Mouse (Mus musculus) gastrocnemius, adult 8-10 months (tissue): ENCODE data around the gene Troap. TPM values are rescaled to one million over a fixed set of nuclear protein-coding genes. Genes with fewer than 3 reads are reported as not detected.

Experiments used
- DNase-seq, 2 experiments: peaks; one replicate each; pipeline ENCODE4 v3.0.0; 2022; ENCODE audit warnings: low spot score in 2 of 2
- total RNA-seq, 4 experiments: library from RNA; stranded (reverse); gene quantifications; 2 replicates each; pipeline ENCODE4 v1.2.4; 2022

The Troap gene
- total RNA-seq, 4 experiments from 2014 or later: not detected

DNA sequence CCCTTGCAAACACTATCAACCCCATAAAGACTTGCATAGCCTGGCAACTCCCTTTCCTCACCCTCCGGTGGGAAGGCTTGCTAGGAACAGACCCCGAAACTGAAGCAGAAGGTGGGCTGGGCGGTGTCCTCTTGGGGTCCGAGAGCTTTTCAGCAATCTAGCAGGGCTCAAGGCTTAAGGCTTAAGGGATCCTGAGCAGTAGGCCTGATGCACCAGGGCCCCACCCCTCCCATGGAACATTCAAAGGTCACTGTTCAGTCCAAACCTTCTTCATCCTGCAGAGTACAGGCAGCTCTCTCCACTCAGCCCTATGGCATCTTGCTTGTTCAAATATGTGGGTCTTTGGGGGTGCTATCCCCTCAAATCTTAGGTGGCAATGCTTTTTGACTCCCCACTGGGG lies 11.6 kb downstream of the Troap start:
- DNase-seq: no peak

DNA sequence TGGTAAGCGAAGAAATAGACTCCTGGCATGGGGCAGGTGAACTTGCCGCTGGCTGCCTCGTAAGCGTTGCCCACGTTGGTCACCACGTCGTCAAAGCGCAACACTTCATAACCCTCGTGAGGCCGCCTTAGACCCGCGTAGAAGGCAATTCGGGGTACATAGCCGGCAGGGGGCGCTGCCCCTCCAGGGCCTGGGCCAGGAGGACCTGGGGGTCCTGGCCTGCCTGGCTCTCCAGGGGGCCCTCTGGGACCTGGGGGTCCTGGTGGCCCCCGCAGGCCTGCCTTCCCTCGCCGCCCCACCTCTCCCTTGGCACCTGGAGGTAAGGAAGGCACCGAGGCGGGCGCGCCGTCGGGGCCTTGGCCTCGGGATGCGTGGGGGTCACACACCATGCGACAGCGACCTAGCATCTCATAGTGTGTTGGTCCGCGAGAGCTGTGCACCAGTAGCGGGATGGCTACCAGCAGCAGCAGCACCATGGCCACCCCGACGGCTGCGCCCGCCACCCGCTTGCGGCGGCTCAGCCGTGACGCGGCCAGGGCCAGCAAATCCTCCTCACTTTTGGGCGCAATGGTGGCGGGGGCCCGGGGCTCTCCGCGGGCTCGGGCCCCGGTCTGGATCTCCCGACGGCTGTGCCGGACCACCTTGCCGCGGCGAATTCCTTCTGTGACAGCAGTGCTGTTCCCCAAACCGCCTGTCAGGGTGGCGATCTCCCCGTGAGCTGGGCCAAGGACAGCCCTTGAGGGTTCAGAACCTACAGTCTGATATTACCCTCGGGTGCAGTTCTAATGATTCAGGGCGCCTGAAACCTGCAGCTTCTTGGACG lies 13.1 kb downstream of the Troap start, which contains the start of gene C1ql4:
Gene C1ql4, minus strand, starts transcription at position 565 of the 823 bp plus-strand sequence.
- DNase-seq: no peak

DNA sequence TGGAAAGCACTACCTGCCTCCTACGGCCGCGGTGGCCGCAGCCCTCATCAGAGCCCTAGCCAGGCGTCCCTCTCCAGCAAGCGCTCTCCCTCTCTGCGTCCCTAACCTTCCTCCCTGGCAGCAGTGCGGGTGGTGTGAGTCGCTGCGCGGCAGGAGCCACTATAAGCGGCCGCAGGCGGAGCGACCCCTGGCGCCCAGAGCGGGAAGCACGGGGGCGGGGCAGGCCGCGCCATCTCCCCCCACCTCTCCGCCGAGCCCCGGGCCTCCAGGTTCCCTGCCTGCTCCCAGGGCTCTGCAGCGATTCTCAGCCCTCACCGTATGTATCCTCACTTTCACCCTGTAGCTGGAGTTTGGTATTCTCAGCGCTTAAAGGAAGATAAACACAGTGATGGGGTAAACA lies 13.9 kb downstream of the Troap start:
- peak; percentile 42 to 55 for DNase-seq

DNA sequence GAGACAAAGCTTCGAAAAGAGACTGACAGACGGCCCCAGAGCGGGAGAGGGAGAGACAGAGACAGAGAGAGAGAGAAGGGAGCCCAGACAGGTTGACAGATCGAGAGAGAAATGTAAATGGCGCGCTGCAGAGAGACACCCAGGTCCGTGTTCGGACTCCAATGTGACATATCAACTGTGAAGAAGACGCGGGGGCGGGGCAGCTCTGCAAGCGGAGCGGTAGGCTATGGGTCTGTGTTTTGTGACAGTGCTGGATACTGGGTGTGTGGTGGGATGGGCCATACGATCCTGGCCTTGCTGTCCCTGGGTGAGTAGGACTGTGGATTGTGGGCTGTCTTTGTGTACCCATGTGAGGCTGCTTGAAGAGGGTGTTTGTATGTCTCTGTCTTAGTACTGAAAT lies 14.7 kb downstream of the Troap start:
- DNase-seq: no peak

DNA sequence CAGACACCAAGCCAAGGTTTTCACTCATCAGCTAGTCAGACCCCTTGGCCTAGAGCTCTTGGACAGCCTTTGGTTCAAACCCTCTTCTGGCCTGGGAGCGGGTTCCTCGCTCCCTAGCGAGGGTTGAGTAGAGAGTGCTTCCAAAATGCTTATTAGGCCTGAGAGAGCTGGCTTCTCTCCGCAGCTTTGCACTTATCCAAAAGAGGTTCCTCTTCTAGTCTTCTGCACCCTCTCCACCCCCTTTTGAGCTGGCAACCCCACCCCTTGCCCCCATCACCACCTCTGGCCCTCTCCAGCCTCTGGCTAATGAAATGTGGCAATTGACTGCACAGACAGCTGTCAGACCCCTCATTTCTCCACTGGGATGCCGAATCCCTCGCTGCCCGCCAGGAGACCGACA lies 18.5 kb downstream of the Troap start, which contains the start of gene Dnajc22:
Gene Dnajc22, plus strand, starts transcription at position 301 of the 400 bp plus-strand sequence.
- no peak for DNase-seq

DNA sequence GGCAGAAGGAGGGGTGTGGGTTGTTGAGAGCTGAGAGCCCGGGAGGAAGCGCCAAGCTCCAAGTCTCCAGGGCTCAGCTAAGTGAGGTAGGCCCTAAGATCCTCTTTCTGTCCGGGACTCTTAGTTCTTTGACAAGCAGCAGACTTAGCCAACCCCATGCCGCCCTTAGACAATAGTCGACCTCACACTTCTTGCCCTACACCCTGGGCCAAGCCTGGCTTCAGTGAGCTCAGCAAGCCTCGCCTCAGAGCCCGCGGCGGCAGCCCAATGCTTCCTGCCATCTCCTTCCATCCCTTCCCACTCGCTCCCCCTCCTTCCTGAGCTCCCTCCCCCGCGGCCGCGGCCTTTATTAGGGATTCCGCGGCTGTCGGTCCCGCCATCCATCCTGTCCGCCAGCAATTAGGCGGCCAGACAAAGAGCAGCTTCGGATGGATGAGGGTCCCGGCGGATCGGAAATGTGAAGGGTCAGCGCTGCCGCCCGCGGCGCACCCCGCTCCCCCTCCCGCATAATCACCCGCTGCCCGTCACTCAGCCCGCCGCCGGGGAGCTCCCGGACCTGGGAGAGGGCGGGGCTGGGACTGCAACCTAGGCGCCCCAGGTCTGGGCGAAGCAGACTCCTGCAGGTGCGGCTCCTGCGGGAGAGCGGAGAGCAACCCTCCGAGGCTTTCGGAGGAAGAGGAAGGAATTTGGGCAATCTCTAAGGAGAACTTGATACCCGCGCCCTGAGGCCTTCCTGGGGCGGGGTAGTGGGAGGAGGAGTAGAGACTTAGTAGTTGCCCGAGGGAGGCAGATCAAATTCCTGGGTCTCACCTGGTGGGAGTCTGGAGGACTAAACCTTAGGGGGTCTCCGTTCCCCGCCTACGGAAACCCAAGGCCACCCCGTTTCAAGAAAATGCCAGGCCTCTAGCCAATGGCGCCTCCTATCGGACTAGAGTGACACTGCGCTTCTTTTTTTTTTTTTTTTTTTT lies 19.2 kb downstream of the Troap start:
- no peak for DNase-seq

DNA sequence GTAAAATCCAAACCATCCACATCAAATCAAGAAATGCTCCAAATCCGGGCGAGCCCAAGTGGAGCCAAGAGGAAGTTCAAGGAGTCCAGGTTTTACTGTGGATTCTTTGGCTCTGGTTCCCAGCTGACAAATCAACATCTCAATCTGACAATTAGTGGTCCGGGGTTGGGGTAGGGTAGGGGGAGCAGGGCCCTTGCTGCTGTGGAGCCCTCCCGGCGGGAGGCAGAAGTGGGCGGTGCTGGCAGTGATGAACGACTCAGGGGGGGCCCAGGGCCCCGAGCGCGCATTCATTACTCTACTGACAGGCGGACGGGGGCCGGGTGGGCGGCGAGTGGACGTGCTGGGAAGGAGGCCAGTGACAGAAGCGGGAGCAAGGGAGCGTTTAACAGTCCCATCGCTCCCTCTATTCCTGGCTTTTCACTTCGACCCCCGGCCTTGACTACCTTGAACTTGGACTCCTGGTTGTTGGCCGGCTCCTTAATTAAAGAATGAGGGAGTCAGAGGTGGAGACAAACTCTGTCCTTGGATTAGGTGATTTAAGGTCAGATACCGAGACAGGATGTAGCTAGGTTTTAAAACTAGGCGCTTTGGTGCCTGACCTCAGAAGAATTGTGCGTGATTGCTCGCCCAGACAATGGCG lies 20.4 kb downstream of the Troap start:
- DNase-seq: no peak

DNA sequence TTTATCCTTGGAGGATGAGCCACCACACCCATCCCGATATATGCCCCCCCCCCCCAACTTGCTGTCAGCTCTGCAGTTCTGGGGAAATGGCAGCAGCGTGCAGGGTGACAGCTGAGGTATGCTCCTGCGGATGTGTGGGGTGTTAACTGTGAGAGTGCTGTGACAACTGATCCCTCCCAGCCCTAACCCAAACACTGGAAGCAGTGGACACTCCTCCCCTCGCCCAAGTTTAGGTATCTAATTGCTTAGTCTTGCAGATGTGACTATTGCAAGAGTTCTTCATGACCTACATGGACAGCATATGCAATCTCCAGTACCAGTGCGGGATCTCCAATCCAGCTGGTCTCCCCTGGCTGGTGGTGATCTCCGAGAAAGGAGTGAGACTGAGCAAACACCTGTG lies 21.0 kb downstream of the Troap start:
- DNase-seq: no peak

DNA sequence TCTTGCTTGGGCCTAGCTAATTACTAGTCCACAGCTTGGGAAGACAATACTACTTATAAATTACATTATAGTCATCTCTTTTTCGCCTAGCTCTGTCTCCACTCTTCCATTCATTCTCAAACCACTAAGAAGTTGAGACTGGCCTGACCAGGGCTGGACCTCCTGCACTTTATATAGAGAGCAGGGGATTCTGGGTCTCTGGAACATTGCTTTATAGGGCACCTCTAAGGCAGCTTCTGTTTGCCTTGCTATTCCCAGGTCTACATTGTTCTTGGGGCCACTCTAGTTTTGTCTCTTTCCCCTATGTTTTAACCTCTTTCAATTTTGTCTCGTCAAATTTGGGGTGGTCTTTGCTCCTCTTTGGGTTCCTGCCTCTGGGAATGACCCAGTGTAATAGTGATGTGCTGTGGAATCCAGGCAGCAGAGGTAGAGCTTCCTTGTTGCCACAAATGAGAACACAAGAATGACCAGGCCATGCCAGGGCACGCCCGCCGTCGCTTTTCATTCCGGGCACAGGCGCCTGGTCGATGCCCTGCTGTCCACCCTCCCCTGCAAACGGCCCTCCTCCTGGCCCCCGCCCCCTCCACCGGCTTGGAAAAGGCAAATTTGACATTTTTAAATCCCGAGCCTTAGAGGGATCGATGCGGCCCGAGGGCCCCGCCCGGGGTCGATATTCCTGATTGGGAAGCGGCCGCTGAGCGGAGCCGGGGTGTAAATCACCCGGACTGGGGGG lies 21.9 kb downstream of the Troap start:
- DNase-seq: no peak

DNA sequence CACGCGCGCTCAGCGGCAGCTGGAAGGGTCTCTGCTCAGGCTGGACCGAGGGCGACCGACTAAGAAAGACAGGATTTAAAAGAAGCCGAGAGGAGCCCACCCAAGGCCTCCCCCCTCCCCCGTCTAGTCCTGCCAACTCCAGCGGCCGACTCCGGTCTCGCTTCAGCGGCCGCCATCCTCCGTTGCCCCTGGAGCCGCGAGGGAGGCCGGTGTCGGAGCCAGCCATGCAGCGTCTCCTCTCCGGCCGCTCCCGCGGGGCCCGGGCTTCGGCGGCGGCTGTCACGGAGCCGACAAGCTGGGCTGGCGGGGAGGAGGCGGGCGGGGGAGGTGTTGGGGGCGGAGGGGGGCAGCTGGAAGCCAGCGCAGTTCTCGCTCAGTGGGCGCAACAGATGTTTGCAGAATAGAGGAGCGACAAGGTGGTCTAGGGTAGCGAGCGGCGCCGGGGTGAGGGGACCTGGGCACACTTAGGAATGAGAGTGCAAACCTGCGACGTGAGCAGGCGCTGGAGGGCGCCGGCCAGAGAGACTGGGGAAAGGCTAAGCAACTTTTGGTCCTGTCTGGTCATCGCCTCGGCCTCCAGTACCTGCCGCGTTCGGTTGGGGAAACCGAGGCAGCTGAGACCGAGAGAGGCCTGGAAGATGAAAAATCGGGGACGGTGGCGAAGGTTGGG lies 22.6 kb downstream of the Troap start:
- no peak for DNase-seq

DNA sequence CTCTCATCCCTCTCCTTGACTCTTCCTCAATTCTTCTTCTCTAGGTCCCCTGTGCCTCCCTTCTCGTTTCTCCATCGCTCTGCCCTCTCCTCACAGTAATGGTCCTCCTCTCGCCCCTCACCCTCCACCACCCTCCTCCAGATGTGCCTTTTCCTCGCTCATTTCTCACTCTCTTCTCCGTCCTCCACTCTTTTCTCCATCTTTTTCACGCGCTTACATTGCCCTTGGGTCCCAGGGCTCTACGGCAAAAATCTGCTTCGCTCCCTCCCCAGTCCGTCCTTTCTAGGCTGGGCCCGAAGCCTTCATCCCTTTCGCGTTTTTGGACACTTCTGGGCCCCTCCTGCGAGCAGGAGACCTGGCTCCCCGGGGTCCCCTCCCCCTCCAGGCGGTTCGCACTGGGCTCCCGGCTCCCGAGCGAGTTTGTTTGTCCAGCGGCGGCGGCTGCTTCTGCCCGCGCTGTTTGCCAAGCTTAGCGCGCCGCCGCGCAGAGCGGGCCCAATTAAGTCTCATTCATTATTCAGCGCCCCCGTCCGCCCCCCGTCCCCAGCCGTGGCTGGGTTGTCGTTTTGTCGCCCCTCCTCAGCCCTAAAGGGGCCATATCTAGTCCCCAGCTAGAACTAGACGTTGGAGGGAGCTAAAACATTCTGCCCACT lies 23.6 kb downstream of the Troap start:
- no peak for DNase-seq

DNA sequence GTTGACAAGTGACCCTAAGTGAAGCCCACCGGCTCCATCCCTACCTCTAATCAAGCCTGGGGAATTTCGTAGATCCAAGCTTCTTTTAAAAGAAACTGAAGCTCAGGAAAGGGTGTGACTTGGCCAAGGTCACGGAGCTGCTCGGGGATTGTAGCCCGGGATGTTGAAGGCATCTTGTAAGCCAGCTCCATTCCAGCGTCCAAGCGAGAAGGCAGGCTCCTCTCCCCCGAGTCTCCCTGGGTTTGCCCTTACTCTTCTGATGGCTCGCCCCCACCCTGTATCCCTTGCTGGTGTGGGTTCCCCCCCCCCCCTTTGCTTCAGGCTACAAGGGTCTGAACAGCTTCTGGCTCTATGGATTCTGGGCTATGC lies 24.1 kb downstream of the Troap start:
- DNase-seq: no peak

DNA sequence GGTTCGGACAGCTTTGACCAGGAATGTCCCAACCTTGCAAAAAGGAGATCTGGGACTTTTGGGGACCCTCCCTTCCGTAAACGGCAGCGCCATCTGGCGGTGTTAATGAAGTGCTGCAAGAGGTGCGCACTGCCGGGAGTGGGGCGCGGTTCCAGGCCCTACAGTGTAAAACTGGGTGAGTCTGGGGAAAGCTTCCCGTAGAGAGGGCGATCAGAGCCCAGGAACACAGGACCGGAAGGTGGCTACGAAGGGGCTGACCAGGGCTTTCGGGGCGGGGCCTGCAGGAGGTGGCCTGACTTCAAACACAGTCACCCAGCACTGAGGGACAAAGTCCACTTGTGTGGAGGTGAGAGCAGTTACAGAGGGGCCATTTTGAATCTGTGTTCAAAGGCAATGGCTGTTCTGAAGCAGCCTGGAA lies 24.8 kb downstream of the Troap start:
- no peak for DNase-seq

DNA sequence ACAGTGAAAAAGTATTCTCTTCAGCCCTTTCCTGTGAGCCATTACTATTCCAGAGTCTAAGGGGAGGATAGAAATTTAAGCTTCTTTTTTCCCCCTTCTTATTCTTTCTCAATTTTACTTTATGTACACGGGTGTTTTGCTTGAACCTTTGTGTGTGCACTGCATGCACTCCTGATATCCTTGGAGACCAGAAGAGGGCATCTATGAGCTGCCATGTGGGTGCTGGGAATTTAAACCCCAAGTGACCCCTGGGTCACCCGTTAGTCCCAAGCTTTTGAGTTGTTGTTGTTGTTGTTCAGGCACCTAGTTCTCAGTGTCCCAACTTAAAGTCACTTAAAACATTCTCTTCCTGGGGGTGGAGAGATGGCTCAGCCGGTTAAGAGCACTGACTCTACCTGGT lies 25.6 kb downstream of the Troap start:
- no peak for DNase-seq

DNA sequence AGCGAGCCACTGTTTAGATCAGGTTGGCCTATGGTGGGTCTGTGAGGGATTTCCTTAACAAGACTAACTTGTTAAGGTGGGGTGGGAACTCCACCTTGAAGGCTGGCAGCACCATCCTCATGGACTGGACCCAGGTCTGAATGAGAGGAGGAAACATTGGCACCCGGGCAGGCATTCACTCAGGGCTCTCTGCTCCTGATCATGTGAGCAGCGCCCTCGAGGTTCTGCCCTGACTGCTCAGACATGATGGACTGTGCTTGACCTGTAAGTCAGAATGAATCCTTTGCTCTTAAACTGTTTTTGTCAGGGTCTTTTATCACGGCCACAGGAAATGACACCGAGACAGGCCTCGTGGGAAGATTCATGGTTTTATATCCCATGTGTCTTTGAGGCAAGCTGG lies 30.9 kb downstream of the Troap start:
- no peak for DNase-seq

DNA sequence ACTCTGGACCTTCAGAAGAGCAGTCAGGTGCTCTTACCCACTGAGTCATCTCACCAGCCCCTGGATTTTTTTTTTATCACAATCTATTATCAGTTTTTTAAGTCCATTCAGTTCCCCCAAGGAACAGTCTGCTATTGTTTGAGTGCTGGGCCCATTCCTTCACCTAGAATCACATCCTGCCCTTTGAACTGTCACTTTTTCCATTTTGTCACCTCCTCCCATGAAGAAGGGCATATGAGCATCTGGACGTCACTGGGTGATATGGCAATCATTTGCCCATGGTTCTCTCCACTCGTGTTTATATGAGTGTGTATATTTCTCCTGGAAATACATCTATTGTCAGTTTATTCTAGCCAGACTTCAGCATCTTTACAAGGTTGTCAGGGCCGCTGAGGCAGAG lies 33.5 kb downstream of the Troap start:
- DNase-seq: no peak

DNA sequence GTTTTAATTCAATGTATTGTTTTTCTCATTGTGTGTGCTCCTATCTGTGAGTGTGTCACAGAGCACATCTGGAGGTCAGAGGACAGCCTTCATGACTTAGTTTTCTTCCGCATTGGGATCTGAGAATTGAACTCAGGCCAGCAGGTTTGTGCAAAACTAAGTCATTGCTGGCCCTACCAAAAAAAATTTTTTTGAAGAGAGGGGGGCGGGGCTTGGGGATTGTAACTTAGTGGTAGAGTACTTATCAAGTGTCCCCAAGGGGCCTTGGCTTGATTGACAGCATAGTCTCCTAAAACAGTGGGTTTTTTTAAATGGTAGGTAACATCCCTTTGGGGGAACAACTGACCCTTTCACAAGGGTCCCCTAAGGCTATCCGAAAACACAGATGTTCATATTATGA lies 36.8 kb downstream of the Troap start:
- DNase-seq: no peak

DNA sequence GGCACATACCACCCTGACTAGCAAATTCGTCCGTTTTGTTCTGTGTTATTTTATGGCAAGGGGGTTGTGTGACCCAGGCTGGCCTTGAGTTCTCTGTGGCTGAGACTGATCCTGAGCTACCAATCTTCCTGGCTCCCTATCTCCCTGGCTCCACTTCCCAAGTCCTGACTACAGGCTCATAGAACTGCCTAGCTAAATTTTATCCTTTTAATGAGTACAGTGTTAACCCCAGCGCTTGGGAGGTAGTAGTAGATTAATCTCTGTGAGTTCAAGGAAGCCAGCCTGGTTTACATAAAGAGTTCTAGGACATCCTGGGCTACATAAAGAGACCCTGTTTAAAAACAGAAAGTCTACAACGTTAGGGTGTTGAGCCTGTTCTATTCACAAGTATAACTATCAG lies 37.4 kb downstream of the Troap start:
- no peak for DNase-seq

DNA sequence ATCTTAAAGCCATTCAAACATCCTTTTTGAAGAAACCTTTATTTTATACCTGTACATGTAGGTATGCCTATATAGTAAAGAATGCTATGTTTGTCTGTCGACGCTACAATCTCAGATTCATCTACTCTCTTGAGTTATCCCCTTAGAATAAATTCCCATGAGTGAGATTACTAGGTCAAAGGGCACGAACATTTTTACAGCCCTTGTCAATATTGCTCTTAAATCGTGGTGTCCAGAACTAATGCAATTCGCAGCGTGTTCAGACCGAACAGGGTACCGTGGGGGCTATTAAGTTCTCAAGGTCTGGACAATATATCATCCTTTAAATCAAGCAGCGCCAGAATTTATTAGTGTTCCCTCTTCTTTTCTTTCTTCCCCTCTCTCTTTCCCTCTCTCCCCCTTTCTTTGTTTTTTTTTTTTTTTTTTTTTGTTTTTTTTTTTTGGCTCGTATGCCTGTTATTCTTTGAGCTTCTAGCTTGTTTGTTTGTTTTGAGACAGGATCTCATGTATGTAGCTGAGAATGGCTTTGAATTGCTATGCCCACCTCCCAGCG lies 38.5 kb downstream of the Troap start:
- no peak for DNase-seq
